Mouse (Mus musculus): ENCODE measurements around the gene H1foo. TPM values are rescaled to one million over a fixed set of nuclear protein-coding genes. Genes with fewer than 3 reads are reported as not detected.

Gene H1foo
- polyA plus RNA-seq, 1 experiment: 0.15 TPM

DNA sequence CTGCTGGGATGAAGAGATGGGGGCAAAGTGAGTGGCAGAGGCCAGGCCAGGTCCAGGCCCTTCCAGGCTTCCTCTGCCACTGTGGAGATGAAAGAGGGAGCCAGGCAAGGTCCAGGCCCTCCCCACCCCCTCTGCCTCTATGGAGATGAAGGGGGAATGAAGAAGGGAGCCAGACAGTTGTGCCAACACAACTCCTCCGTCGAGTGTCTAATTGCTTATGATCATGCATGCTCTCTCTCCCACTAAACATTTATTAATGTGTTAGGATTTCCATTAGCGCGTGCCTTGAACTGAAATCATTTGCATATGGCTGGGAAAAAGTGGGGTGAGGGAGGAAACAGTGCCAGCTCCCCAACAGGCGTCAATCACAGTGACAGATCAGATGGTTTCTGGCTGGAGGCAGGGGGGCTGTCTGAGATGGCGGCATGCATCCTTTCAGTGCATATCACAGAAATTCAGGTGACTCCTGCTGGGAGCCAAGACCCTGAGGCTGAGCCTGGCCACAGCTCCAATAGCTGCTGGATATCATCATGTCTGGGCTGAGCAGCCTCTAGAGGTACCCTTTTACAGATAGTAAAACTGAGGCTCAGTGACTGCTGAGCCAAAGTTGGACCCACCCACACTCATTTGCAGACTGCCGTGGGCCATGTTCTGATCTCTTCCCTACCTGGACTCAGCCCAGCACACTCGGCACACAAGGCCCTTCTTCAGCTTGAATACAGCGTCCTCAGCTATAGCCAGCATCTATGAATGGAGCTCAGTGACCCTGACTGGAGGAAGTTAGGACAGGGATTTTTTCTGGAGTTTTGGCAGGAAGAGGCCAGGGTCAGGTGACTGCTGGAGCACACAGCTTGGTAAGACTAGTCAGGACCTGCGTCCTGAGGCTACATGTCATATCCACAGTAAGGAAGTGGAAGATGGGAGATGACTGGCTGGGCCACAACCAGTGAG lies 17.2 kb upstream of the H1foo start:
- DNase-seq (ENCODE audit: low read depth): no peak

DNA sequence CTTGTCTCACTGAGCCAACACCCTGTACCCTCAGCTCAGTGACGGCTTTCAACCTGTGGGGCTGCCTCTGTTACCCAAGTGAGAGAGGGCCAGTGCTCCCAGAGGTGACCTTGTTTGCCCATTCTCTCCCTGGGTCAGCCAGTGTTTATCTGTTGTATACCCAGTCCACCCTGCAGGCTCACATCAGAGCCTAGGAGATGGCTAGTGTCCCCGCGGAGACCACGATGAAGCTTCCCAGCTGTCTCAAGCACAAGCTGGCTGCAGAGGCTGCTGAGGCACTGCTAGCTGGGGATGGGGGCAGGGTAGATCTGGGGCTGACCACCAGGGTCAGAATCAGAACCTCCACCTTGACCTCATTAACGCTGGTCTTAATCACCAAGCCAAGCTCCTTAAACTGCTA lies 14.7 kb upstream of the H1foo start:
- DNase-seq (ENCODE audit: low read depth): no peak

DNA sequence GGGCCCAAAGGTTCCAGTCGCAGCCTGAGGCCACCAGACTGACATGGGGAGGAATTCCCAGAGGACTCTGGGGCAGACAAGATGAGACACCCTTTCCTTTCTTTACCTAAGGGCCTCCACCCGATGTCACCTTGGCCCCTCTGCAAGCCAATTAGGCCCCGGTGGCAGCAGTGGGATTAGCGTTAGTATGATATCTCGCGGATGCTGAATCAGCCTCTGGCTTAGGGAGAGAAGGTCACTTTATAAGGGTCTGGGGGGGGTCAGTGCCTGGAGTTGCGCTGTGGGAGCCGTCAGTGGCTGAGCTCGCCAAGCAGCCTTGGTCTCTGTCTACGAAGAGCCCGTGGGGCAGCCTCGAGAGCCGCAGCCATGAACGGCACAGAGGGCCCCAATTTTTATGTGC lies 13.1 kb upstream of the H1foo start, which contains the start of gene Rho:
TSS of gene Rho (plus strand) at position 110 of the 400 bp plus-strand sequence.
- no peak for DNase-seq (ENCODE audit: low read depth)

DNA sequence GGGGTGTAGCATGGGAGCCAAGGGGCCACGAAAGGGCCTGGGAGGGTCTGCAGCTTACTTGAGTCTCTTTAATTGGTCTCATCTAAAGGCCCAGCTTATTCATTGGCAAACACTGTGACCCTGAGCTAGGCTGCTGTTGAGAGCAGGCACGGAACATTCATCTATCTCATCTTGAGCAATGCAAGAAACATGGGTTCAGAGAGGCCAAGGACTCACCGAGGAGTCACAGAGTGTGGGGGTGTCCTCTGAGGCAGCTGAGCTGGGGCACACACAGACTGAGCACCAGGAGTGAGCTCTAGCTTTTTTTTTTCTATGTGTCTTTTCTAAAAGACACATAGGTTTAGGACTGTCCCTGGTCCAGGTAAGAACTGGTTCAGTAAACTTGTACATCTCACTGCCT lies 12.3 kb upstream of the H1foo start:
- no peak for DNase-seq (ENCODE audit: low read depth)

DNA sequence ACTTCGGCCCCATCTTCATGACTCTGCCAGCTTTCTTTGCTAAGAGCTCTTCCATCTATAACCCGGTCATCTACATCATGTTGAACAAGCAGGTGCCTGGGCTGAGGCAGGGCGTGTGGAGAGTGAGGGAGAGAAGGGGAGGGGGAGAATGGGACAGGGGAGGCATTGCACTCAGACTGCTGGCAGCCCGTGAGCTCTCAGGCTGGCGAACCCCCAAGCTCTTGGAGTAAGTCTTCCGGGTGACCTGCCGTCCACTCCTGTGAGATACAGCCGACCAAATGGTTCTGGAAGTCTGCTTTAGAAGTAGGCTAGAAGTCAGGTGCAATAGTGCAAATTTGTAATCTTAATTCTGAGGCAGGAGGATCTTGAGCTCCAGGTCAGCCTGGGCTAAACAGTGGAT lies 9.2 kb upstream of the H1foo start:
- DNase-seq (ENCODE audit: low read depth): no peak

DNA sequence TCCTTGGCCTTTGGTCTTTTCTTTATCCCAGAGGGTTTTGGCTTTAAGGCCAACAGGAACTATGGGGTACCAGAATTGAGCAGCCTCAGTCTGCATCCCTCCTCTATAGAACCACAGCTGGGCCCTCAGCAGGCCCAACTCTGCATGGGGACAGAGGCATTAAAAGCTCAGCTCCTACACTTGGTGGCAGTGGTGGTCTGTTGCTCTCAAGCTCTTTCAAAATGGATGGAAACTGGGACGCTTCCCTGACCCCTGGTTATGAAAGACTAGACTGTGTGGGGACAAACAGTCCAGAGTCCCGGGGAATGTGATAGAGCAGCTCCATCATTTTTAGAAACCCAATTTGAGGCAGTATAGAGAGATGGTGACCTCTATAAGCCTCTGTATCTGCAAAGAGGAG lies 6.7 kb upstream of the H1foo start:
- no peak for DNase-seq (ENCODE audit: low read depth)

DNA sequence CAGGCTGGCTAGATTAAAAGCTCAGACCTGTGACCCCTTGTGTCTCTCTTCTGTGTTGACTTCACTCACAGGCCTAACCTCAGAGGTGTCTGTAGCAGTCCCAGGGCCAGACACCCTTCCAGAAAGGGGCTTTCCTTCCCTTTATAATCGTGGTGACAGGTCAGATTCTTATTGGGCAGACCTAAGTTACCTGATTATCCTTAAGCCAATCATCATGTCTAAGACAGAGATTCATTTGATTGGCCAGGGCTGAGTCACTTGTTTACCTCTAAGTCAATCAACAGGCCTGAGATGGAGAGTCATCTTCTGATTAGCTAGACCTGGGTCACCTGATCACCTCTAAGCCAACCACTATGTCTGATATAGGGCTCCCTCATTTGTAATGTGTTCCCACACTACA lies 5.9 kb upstream of the H1foo start:
- no peak for DNase-seq (ENCODE audit: low read depth)

DNA sequence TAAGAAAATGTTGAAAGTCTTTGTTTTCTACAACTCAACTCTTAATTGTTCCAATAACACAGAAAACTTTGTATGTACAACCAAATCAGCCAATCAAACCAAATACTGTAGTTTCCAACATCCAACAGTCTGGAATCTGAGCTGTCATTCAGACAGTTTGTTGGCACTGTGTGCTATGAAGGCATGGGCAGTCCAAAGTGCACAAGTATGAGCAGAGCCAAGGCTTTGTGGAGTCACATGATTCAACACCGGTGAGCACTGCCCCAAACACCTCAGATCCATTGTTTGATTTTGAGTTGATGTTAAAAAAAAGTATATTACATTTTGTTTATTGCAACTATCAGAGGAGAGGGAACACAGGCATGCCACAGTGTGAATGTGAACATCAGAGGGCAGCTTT lies 4.1 kb upstream of the H1foo start:
- DNase-seq (ENCODE audit: low read depth): no peak

DNA sequence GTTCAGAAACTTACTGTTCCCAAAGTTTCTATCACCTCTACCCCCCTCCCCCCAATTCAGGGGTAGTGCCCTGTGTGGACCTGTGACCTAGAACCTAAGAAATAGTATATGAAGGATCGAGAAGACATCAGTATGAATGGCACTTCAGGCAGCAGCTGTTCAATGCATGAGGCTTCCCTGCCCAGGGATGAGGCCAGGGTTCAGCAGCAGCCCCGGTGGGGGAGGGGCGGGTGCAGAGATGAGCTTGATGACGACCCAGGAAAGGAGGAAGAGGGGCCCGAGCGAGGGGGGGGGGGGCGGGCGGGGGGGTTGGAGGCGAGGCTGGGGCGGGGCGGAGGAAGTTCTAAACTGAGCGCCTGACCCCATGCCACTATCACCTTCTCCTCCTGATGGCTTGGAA lies 3.6 kb upstream of the H1foo start:
- DNase-seq (ENCODE audit: low read depth): no peak

DNA sequence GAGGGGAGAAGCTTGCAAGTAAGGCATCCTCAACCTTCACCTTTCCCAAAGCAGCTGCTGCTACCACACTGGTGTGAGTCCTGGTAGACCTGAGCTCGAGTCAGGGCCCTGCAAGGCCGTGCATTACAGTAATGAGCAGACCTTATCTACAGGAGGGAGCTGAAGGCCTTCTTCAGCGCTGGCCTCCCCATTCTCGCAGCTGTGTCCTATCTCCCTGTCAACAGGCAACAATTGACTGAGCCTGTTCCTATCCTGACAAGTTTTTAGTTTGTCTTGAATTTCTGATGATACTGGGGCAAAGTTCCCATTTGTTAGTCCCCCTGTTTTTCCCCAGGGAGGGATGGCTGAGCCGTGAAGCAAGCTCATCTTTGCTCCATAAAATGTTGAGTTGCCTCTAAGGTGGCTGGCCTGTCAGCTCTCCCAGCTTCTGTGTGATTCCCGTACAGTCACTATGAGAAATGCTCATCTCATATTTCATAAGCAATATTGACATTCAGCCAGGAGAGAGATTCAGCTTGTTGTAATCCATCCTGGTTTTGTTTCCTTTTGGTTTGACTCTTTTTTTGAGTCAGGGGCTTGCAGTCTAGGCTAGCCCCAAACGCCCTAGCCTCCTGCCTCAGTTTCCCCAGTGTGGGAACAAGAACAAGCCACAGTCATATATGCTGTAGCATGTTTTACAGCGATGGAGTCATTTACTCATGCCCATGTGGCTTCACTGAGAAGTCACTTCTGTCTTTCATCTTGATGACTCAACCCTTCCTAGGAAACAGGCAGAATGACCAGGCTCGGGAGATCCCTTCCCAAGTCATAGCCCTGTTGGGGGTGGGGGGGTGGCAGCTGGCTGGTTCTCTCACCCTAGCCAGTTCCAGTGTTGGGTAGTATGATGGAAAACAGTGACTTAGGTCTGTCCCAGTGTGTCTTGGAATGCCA lies 975 bp upstream of the H1foo start:
- no peak for DNase-seq (ENCODE audit: low read depth)

GRCm38 (mm10) chr6:115945633-115946032 lies 895 bp downstream of the H1foo start:
- no peak for DNase-seq (ENCODE audit: low read depth)

DNA sequence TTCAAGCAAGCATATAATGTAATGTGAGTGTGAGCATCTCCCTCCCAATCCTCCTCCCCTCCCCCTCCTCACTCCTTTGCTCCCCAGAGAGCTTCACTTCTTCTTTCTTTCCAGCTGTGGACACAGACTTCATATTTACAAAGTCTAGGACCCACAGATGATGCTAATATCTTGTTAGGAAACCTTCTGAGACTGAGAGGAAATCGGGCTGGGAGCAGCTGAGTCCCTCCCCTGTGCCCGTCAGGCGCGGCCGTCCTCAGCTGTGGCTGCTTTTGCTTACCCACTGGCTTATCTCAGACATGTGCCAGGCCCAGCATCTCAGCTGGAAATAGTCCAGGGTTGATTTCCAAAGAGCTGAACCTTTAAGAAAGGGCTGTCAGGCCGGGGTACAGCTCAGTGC lies 1.7 kb downstream of the H1foo start:
- DNase-seq (ENCODE audit: low read depth): no peak

- no peak for DNase-seq (ENCODE audit: low read depth)
These were observed 9.9 kb downstream of the H1foo start for GRCm38 (mm10) chr6:115954506-115955074.

DNA sequence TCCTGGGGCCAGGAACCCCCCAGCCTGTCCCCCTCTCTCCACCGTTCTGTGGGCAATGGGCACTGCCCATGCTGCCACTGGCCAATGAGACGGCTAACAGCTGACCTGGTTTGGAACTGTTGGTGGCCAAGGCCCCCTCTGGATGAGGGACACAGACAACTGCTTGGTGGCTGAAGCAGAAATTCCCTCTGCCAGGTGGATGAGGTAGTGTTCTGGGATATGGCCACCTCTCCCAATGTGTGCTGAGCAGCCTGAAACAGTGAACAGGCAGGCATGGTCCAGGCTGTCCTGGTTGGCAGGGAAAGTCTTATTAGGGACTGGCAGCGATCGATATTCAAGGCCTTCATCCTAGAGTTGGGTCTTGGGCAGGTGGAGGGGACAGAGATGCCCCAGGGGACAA lies 10.4 kb downstream of the H1foo start:
- DNase-seq (ENCODE audit: low read depth): no peak

- no peak for DNase-seq (ENCODE audit: low read depth)
These were observed 10.9 kb downstream of the H1foo start for GRCm38 (mm10) chr6:115955664-115956063.

- DNase-seq (ENCODE audit: low read depth): no peak
These were observed 11.7 kb downstream of the H1foo start for GRCm38 (mm10) chr6:115956418-115956921.

DNA sequence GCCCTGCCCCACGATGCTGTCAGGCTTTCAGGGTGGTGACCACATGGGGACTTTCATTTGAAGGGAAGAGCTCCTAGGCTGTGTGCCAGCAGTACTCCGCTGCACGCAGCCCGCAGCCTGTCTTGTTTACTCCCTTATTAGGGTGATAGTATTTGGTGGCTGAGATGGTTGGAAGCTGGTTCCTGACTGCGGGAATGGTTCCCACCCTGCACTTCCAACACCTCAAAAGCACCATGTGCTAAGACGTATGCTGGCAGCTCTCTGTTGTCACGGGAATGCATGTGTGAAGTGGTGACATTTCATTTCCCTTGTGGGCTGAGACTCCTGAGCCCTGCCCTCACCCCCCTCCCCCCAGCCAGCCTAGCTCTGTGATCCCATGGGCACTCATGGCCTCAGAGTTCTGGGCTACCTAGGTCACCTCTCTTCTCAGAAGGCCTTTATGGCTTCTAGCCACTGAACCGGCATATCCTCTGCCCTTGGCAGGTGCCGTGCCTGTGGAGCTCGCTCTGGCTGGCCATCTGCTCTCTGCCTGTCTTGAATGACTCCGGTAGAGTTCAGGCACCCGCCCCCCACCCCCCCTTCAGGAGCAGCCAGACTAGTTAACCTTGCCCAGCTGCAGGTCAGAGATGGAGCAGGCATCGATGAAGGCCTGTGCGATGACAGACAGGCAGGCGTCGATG lies 12.3 kb downstream of the H1foo start:
- DNase-seq (ENCODE audit: low read depth): no peak

GRCm38 (mm10) chr6:115957681-115958080 lies 12.9 kb downstream of the H1foo start:
- no peak for DNase-seq (ENCODE audit: low read depth)

DNA sequence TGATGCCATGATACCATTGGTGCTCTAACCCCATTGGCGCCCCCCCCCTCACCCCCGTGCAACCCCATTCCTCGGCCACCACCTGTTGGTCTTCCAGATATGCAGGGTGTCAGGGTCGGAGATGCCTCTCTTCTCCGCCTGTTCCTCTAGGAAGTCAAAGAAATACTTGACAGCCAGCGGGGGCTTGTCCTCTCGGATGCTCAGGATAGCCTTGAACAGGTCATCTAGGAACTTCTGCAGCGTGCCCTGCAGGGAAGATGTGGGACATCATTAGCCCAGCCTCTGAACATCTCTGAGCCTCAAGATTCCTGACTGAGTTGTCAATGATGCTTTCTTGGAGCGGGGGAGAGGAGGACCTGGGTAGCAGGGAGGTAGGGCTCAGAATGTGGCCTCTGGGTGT lies 13.7 kb downstream of the H1foo start:
- no peak for DNase-seq (ENCODE audit: low read depth)

DNA sequence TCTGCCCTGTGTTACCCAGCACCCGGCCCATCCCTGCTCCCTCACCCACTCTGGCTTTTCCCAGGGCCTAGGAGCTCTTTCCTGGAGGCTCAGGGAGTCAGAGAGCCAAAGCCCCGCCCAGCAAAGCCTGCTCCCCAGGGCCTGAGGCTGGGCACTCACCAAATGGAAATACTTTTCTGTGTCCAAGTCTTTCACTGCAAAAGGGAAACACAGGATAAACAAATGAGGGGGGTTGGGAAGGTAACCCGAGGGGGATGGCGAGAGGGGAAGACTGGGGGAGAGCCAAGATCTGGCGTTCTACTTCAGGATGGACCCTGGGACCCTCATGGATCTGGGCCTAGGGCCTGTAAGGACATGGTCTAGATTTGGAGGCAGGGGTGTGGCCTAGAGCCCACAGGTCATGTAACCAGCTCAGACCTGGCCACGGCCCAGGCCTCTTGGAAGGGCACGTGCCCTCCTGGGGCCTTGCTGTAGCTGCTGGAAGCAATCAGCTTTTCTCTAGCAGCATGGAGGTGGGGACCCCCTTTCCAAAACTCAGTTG lies 14.5 kb downstream of the H1foo start:
- no peak for DNase-seq (ENCODE audit: low read depth)

DNA sequence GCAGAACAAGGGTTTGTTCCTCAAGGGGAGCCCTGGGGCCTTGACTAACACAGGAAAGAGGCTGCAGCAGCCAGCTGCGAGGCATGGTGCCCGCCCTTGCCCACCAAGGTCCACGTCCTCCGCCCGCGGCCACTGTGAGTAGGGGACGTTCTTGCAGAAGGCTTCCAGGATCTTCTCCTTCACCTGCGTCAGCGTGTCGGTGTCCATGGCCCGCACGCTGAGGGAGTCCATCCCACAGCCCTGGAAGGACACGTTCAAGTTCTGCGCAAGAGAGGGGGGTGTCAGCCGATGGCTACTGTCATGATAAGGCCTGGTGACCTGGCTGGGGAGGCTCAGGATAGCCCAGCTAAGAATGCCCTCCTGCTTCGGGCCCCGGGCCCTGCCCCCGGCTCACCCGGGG lies 15.6 kb downstream of the H1foo start:
- no peak for DNase-seq (ENCODE audit: low read depth)

Measured in gonadal fat pad, adult 2 months (tissue).